Mouse (Mus musculus) thymus, adult 18-20 months (tissue): Measurements from ENCODE around the gene Rdh12.
"Not testable (repeated sequence)": the region's sequence is repeated elsewhere in the genome, so short reads cannot be mapped to it uniquely, and the experiment has no call there.

ENCODE experiments used
- DNase-seq, 2 experiments: peaks; one replicate each; pipeline ENCODE4 v3.0.0; 2022; ENCODE audit warnings: mixed read lengths in 2 of 2

Gene Rdh12

DNA sequence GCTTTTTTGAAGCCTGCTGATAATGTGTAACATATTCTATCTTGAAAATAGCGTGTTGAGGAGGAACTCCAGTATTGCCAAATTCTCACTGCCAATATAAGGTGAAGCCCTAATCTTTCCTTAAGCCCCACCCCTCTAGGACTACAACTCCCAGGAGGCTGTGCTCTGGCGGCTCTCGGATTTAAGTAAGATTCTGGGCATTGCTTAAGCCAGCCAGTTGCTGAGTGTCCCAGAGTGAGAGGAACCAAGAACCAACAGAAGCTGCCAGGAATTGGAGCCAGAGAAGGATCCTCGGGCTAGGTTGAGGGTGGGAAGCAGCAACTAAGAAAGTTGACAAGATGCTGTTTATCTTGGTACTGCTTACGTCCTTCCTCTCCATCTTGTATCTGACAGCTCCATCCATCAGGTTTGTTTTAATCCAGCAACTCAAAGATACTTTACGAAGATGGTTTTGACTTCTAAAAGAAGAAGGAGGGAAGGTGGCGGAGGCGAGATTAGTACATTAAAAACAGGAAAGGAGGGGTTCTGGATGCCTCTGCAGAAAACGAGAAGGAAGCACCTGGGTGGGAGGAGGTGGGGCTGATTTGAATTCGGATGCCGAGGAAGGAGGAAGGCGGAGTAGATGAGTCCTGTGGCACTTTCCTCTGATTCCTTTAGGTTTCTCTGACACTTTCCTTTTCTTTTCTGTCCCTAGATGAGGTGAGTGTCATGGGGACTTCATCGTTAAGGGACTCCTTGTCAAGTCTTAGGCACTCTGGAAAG is at the start of gene Rdh12:
Rdh12 (plus strand) TSS at position 212 of the 762 bp plus-strand sequence.
- peak; percentile 9 to 24 for DNase-seq

DNA sequence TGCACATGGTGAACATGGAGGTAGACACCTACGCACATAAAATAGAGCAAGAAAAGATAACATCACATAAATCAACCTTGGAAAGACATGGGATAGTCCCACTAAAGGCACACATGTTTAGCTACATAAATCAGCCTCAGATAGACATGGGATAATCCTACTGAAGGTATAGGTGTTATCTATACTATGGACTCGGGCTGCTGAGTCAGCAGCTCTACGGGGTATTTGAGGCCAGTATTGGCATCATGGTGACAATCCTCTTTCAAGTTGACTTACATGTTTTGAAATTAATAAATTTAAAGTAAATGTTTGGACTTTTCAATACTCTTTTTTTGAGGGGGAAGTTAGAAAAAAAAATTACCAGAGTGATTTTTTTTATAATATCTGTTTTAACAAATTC is 45.8 kb upstream of the Rdh12 start:
- DNase-seq: no peak

DNA sequence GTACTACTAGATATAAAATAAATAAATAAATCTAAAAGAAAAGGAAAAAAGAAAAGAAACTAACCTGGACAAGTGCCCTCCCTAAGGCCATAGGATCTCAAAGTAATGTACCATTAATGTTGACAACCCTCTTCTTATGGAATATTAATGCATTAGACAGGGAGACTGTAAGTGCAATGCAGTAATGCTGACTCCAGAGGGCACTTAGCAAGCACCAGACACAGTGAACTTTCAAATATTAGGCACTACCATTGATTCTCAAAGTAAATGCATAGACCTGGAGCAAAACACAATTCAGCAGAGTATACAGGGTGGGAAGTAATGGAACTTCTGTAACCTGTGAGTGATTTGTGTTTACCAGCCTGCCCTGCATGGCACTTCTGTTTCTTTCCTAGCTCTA is 39.5 kb upstream of the Rdh12 start:
- DNase-seq: no peak

DNA sequence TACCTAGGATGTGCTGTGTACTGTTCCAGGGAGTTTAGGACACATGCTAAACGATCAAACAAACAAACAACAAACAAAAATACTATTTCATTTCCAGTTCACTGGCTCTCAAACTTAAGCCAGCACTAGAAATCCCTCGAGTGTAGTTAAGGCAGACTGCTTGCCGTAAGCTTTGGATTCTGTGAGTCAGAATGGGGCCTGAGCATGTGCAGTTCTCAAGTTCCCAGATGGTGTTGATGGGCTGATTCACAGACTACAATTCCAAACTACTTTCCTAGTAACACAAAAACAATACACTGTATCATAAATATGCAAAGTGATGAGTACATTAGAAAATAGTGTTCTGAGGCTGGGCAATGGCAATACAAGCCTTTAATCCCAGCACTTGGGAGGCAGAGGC is 38.3 kb upstream of the Rdh12 start:
- DNase-seq: no peak

DNA sequence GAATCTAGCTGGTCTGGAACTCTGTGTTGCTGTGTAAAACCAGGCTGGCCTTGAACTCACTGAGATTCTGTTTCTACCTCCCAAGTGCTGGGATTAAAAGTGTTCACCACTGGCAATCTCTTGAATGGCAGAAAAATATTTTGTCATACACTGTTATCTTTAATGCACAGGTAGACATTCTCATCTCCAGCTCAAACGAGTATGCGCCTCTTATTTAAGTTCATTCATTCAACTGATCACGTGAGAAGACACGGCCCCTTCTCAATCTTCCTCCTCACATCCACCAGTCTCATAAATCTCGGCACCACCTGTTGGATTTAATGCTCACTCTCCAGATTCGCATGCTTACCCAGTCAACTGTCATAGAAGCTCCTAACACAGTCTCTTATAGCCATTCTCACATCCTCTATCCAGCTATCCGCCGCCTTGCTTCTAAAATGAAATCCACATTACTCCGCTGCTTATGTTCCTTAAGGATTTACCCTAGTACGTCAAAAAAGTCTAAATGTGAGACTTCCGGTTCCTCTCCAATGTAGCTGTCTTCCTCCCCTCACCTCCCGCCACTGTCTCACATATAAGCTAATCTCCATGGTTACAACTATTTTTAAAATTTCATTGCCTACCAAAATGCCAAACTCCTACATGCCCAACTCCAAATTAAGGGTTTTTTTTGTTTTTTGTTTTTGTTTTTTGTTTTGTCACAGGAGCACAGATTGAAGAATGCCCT is 37.3 kb upstream of the Rdh12 start:
- DNase-seq: no peak

DNA sequence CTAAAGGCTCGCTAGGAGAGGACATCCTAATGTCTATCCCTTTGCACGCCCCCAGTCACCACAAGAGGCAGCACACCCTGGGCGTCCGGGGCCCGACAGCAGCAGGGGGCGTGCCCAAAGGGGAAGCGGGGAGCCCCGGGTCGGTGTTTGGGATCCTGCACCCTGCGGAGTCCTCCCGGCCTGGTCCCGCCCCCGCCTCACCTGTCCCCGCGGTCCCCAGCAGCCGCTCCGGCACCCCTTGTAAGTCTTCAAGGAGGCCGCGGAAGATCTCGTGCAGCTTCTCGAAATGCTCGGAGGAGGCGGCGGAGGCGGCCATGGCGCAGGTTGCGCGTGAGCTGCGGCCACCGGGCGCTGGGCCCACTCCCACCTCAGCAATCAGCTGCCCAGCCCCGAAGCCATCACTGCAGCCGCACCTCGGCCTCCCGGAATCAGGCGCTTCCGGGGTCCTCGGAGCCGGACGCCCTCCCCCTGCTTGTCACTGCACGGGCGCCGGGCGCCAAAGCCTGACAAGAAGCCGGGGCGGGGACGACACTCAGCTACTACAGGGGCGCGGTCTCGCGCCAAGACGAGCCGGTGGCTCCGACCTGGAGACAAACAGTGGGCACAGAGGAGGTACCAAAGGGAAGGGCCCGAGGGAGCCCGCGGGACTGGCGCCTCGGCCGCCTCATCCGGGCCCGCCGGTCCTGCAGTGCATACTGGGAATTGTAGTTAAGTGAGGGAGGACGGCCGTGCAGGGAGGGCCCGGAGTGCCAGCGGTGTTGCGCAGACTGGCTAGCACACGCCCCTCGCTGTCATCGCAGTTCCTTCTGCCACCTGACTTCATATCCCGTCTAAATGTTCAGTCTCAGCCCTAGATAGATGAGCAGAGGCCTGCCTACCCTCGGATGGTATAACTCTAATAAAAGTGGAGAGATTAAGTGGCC is 36.4 kb upstream of the Rdh12 start, which contains the start of gene Vti1b:
Vti1b (minus strand) TSS at position 649 of the 923 bp plus-strand sequence.
- peak; percentile 84 to 87 for DNase-seq

DNA sequence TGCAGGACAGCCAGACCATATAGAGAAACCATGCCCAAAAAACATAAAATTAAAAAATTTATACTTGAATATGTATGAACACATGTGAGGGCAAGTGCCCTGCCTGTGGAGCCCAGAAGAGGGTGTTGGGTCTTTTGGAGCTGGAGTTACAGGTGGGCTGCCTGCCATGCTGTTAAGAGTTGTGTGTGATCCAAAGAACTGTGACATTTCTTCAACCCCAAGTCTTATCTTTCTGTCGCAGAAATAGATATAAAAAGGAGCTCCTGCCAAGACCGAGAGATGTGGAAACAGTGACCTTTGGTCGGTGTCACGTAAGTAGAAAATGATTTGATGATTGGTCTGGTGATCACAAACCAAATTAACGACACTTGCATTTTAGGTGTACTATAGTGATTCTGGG is 35.0 kb upstream of the Rdh12 start:
- no peak for DNase-seq

DNA sequence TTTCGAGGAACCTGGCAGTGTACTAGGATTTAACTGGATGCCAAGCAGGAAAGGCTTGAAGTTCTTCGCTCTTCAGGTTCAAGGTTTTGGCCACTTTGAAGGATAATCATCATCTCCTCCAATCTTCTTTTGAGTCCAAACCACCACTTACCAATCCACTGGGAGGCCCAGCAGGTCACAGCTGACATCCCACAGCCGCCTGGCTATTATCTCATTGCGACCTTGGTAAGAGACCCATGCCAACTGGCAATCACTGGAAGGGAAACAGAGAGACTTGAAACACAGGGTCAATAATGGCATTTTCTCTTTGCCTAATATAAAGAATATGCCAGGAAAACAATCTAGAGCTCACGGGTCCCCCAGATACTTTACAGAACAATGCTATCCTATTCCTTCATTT is 32.7 kb upstream of the Rdh12 start:
- DNase-seq: no peak

DNA sequence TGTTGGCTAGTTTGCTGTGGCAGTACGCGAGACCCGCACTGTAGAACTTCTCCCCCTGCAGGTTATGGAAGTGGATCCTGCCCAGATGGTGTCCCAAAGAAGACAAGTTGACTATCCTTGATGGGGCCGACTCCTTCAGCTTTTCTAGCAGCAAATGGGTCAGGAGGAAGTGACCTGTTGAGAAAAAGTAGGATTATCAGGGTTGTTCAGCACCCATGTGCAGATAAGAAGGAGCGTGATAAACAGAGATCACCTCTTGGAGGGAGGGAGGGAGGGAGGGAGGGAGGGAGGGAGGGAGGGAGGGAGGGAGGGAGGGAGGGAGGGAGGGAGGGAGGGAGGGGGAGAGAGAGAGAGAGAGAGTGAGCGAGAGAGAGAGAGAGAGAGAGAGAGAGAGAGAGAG is 23.6 kb upstream of the Rdh12 start:
- not testable (repeated sequence) for DNase-seq

DNA sequence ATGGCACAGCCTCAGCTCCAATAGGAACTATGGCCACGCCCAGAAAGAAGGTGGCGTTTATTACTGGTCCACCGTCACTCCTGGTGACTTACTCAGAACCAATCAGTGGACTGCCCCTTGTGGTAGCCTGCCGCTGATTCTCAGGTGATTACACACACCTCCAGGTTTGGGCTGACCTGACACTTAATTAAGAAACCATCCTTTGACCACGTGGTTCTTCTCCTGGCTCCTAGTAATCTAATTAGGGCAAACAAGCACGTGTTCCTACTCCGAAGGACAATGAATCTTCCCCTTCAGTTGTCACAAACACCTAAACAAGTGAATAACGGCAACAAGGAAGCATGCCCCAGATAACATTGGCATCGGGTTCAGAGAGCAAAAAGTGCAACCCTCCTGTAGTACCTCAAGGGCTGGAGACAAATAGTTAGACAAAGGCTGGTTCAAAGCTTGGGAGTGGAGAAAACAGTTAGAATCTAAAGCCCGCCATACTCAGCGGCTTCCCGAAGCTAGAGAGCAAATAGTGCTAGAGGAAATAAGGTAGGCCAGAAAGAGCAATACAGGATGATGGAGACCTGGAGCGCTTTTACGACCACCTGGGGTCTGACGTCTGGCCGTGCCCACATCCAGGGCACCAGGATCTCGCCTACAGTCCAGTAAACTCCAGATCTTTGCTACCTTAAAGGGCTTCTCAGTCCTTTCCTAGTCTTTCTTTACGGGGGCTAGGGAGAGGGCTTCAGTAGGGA is 17.6 kb upstream of the Rdh12 start:
- DNase-seq: peak; percentile 27 to 53

DNA sequence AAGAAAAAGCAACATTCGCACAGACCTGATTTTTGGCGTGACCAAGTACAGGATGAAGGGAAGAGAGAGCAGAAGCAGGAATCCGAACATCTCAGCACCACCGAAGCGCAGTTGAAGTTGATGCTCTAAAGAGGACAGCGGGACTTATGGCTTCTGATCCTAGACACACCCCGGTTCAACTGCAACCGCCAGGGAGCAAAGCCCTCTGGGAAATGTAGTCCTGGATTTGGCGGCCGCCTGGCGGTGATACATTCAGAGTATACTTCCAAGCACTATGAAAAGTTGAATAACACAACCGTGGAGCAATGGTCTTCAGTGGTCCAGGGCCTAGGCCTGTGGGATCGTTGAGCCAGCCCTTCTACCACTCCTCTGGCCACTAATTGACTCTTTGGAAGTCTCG is 17.0 kb upstream of the Rdh12 start:
- DNase-seq: peak; percentile 63 to 73

DNA sequence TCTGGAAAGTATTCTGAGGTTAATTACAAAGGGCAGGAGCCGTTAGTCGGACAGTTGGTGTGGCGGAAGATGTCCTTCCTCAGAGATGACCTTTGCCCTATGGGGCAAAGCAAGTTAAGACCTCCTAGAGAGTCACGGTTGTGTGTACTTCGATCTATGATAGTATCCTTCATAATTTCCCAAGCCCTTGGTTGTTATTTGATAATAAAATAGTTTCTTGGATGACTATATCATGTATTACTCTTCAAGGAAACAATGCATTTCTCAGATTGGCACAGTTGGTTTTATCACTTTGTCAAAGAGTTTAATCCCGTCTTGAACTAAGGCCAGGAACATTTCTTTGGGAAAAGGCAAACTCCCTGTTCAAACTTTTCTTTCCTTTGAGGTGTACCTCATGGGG is 16.5 kb upstream of the Rdh12 start, which contains the start of gene Rdh11:
Rdh11 (minus strand) TSS at position 101 of the 400 bp plus-strand sequence.
- DNase-seq: no peak

DNA sequence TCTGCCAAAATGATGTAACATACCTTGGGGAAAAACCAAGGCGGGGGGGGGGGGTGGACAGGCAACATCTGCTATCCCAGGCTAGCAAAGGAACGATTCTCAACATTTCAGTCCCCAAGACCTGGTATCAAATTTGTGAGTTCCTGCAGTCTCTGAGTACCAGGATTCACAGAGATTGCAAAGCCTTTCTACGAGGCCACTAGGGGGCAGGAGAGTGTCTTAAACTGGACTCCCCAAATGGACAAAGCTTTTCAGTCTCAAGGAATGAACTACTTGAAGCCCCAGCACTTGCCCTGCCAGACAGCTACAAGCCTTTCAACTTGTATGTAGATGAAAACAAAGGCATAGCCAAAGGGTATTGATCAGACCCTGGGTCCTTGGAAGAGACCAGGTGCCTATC is 15.3 kb upstream of the Rdh12 start:
- DNase-seq: peak in 1 of 2 experiments; percentile 17

DNA sequence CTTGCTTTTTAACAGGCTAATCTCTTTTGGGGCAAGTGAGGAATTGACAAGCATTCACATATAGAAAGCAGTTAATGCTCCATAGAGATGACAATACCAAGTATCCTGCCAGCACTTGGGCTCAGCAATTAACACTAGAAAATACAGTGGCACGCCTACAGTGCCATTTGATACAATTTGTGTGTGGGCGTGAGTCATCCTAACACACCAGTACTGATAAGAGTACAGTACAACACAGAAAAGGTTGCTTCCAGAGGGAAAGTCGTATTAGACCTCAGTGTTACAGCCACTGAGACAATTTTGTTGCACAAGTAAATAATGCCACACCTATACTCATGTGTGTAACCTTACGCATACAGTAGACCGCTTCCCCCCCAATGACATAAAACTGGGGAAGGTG is 11.6 kb upstream of the Rdh12 start:
- no peak for DNase-seq

DNA sequence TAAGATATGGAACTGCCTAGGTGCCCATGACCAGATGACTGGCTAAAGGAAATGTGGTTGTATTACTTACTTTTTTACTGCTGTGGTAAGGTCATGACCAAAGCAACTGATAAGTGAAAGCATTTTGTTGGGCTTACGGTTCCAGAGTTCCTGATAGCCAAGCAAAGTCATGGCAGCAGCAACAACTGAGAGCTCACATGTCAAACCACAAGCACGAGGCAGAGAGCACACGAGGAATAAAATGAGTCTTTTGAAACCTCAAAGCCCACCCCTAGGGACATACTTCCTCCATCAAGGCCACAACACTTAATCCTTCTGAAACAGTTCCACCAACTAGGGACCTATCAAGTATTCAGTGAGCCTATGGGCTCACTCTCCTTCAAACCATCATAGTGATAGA is 6.8 kb upstream of the Rdh12 start:
- no peak for DNase-seq

DNA sequence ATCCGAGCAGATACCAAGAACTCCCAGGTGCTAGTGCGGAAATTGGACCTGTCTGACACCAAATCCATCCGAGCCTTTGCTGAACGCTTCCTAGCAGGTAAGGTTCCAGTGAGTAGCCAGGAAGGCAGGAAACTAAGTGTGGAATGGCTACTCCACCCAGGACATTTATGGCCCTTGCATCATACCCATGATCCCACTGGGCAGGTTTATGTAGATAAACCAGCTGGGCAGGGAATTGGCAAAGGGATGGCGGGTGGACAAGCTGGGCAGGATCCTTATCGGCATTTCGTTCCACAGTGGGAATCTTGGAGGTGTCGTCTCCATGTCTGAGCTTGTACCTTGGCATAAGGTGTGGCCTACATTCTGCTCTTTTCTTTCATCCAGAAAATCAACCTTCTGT is 2.7 kb downstream of the Rdh12 start:
- no peak for DNase-seq

DNA sequence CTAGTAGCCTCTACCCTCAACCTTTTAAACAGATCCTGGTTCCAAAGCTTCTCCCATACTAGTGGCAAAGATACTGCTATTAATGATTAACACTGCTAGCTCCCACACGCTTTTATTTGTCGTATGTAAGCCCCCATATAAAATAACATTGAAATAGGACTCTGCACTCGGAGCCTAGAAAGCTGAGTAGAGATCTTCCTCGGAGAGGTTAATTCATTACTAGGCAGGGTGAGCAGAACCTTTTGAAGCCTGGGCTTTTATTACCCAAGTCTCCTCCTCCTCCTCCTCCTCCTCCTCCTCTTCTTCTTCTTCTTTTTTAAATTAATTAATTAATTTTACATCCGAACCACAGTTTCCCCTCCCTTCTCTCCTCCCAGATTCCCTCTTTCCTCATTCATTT is 8.8 kb downstream of the Rdh12 start:
- no peak for DNase-seq

DNA sequence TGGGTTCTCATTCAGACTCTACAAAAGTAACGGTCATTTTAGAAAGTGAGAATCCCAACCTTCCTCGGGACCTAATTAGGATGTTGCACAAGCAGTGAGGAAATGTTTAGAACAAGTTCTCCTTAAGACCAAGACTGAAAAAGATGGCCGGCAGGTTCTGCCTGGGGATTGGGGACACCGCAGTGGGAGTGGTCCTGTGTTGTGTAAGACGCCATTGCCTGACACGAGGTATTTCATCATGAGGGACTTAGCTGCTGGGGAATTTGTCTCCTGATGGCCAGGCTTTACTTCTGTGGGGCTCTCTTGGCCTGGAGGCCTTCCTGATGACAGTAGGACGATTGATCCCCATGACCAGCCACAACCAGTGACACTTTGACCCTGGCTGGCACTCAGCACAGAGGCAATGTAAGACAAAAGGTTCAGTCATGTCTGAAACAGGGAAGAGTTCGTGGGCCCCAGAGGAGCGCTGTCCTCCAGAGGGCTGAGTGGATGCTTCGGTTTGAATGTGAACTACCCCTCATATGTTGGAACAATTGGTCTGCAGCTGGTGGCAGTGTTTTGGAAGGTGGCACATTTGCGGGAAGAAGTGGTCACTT is 26.9 kb downstream of the Rdh12 start:
- no peak for DNase-seq

DNA sequence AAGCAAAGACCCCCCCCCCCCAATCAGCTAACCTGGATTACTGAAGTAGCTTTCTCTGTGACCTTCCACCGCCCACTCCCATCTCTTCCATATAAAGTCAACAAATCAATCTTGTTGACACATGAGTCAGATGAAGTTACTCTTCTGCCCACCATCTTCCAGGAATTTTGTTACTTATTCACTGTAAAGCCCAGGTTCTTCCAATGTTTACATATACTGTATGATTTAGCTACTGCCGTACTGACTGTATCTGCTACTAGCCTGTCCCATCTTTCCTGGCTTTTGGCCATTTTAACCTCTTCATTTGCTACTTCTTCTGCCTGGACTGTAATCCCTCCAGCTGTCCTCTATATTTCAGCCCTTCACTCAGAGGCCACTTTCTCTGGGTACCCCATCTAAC is 33.3 kb downstream of the Rdh12 start:
- DNase-seq: no peak

DNA sequence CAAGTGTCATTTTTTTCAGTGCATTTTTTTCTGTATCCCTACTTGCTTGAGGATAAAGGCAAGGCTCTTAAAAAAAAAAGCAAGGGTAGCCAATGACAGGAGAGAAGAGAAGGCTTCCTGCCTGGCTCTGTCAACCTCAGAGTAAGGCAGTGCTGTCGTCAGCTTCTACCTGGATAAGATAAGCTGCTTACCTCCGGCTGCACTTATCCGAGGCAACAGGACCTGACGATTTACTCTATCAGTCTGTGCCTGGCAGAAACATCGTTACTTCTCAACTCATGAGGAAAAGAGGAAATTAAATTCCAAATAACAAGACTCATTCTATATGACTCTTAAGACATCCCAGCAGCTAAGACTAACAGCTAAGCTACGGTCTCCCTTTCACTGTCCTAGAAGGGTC is 34.2 kb downstream of the Rdh12 start:
- no peak for DNase-seq

DNA sequence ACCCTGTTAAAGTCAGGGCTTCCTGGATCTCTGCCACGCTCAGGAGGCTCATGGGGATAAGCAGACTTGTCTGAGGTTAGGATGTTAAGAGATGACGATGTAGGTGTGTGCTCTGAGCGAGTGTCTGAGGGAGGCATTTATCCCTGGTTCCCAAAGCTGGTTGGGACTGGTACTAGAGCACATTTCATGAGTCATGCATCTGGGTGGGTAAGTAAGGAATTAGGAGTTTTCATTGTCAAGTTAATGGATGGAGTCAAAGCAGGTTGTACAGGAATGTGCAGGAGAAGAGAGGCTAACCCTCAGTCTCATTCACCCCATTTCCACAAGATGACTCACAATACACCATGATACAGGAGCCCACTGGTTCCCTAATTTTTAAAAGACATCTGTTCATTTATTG is 39.4 kb downstream of the Rdh12 start:
- no peak for DNase-seq
